Mouse (Mus musculus): ENCODE measurements at regions not wholly inside any gene's neighbourhood (a gene's known extent, or its start where the extent isn't known, plus 50 kb on each side); places are given as distances from the start of the nearest gene placed in this dataset.

GRCm38 (mm10) chr6:50008074-50008473, 102.0 kb upstream of the Mpp6 start:
- dilution Hi-C loops (cut with MboI; ENCODE audit: extremely low pct_ligation_motif_present, extremely low pct_unique_long_range_greater_than_20kb, low sequenced_read_pairs) (no loop called here), in situ Hi-C loops (cut with MboI; ENCODE audit: low pct_ligation_motif_present, low pct_unique_long_range_greater_than_20kb, low sequenced_read_pairs) (no loop called here)
- Histone ChIP-seq H3K36me3 (replicated peaks in 1 of 2; ENCODE audit: control insufficient read depth in 1 of 2, insufficient read depth in 1 of 2, low read length in 1 of 2) (no peaks in the 10 kb centered on the region), H3K4me2 (ENCODE audit: insufficient read depth, low read depth, poor library complexity, severe bottlenecking) (no peak overlapping the region), H3K9me3 (replicated peaks; ENCODE audit: low read length) (no peaks in the 10 kb centered on the region), H3K4me1 (ENCODE audit: control insufficient read depth in 1 of 2, insufficient read depth in 2 of 2) (peaks cover 0 to 9% of the 10 kb centered on the region in 2 experiments; a peak in 2 of 4 replicates), H3K79me2 (replicated peaks; ENCODE audit: control insufficient read depth, extremely low read depth, insufficient read depth, poor library complexity, severe bottlenecking) (no peaks in the 10 kb centered on the region), H3K27me3 (replicated peaks) (no peaks in the 10 kb centered on the region), H3K27ac (ENCODE audit: insufficient read depth, low read depth) (no peak overlapping the region), H3K9ac (ENCODE audit: insufficient read depth, low read depth) (no peak overlapping the region), H3K4me3 (replicated peaks in 1 of 3; ENCODE audit: low read depth in 2 of 3, low read length in 2 of 3, poor library complexity in 1 of 3) (no peak overlapping the region)
- TF ChIP-seq BHLHE40 (IDR thresholded peaks at IDR 0.05; ENCODE audit: low read depth, low read length) (no peak), NRF1 (IDR thresholded peaks at IDR 0.05; ENCODE audit: low read depth, low read length) (no peak), CTCF (conservative IDR thresholded peaks at IDR 0.05 in 1 of 2, IDR thresholded peaks at IDR 0.05 in 1 of 2; ENCODE audit: low read depth in 2 of 2, low read length in 2 of 2) (no peak), ZNF384 (IDR thresholded peaks at IDR 0.05; ENCODE audit: low read depth, low read length) (no peak)
- DNase-seq (ENCODE audit: extremely low read depth), result no peak

- H3K36me3 ChIP-seq (replicated peaks in 1 of 2; ENCODE audit: control insufficient read depth in 1 of 2, insufficient read depth in 1 of 2, low read length in 1 of 2), result no peaks in the 10 kb centered on the region
- TF ChIP-seq E2F4 (IDR thresholded peaks at IDR 0.05; ENCODE audit: insufficient replicate concordance, low read depth, low read length) (no peak), CHD2 (IDR thresholded peaks at IDR 0.05; ENCODE audit: low read length) (no peak), RAD21 (IDR thresholded peaks at IDR 0.05; ENCODE audit: low read depth, low read length) (no peak), MXI1 (IDR thresholded peaks at IDR 0.05; ENCODE audit: low read depth, low read length) (no peak), MEF2A (IDR thresholded peaks at IDR 0.05; ENCODE audit: borderline replicate concordance, low read depth, low read length) (no peak)
- H3K9me3 ChIP-seq (replicated peaks; ENCODE audit: low read length), result no peaks in the 10 kb centered on the region
- in situ Hi-C loops (cut with MboI; ENCODE audit: low pct_ligation_motif_present, low pct_unique_long_range_greater_than_20kb, low sequenced_read_pairs) (no loop called here), dilution Hi-C loops (cut with MboI; ENCODE audit: extremely low pct_ligation_motif_present, extremely low pct_unique_long_range_greater_than_20kb, low sequenced_read_pairs) (no loop called here)
- no peak overlapping the region for H3K4me2 ChIP-seq (ENCODE audit: insufficient read depth, low read depth, poor library complexity, severe bottlenecking)
- H3K4me1 ChIP-seq (ENCODE audit: control insufficient read depth in 1 of 2, insufficient read depth in 2 of 2), result peaks cover 0 to 9% of the 10 kb centered on the region in 2 experiments; a peak in 2 of 4 replicates
- H3K27me3 ChIP-seq (replicated peaks), result no peaks in the 10 kb centered on the region
- no peak overlapping the region for H3K27ac ChIP-seq (ENCODE audit: insufficient read depth, low read depth)
- H3K4me3 ChIP-seq (replicated peaks in 1 of 3; ENCODE audit: low read depth in 2 of 3, low read length in 2 of 3, poor library complexity in 1 of 3), result no peak overlapping the region
- DNase-seq (ENCODE audit: extremely low read depth), result no peak
- H3K9ac ChIP-seq (ENCODE audit: insufficient read depth, low read depth), result no peak overlapping the region
- no peaks in the 10 kb centered on the region for H3K79me2 ChIP-seq (replicated peaks; ENCODE audit: control insufficient read depth, extremely low read depth, insufficient read depth, poor library complexity, severe bottlenecking)
These were observed 101.2 kb upstream of the Mpp6 start for GRCm38 (mm10) chr6:50008869-50009268.

GRCm38 (mm10) chr6:50009339-50009738, 100.7 kb upstream of the Mpp6 start:
- Histone ChIP-seq H3K4me2 (ENCODE audit: insufficient read depth, low read depth, poor library complexity, severe bottlenecking) (no peak overlapping the region), H3K9ac (ENCODE audit: insufficient read depth, low read depth) (no peak overlapping the region), H3K4me1 (ENCODE audit: control insufficient read depth in 1 of 2, insufficient read depth in 2 of 2) (peaks cover 0 to 9% of the 10 kb centered on the region in 2 experiments; a peak in 2 of 4 replicates), H3K79me2 (replicated peaks; ENCODE audit: control insufficient read depth, extremely low read depth, insufficient read depth, poor library complexity, severe bottlenecking) (no peaks in the 10 kb centered on the region), H3K36me3 (replicated peaks in 1 of 2; ENCODE audit: control insufficient read depth in 1 of 2, insufficient read depth in 1 of 2, low read length in 1 of 2) (no peaks in the 10 kb centered on the region), H3K27ac (ENCODE audit: insufficient read depth, low read depth) (no peak overlapping the region), H3K27me3 (replicated peaks) (no peaks in the 10 kb centered on the region), H3K9me3 (replicated peaks; ENCODE audit: low read length) (no peaks in the 10 kb centered on the region), H3K4me3 (replicated peaks in 1 of 3; ENCODE audit: low read depth in 2 of 3, low read length in 2 of 3, poor library complexity in 1 of 3) (no peak overlapping the region)
- TF ChIP-seq EP300 (IDR thresholded peaks at IDR 0.05; ENCODE audit: low read length) (no peak), MEF2A (IDR thresholded peaks at IDR 0.05; ENCODE audit: borderline replicate concordance, low read depth, low read length) (no peak), MXI1 (IDR thresholded peaks at IDR 0.05; ENCODE audit: low read depth, low read length) (no peak), SIN3A (IDR thresholded peaks at IDR 0.05; ENCODE audit: low read length) (no peak), UBTF (IDR thresholded peaks at IDR 0.05; ENCODE audit: low read depth, low read length) (no peak), NRF1 (IDR thresholded peaks at IDR 0.05; ENCODE audit: low read depth, low read length) (no peak)
- dilution Hi-C loops (cut with MboI; ENCODE audit: extremely low pct_ligation_motif_present, extremely low pct_unique_long_range_greater_than_20kb, low sequenced_read_pairs) (no loop called here), in situ Hi-C loops (cut with MboI; ENCODE audit: low pct_ligation_motif_present, low pct_unique_long_range_greater_than_20kb, low sequenced_read_pairs) (no loop called here)
- no peak for DNase-seq (ENCODE audit: extremely low read depth)
